Comparison of ENCODE assay signal across 16 mouse cellular contexts in genomic region chr11:45886596-45886995, GRCm38 (mm10). TPM values are rescaled to one million over a fixed set of nuclear protein-coding genes. Genes with fewer than 3 reads are reported as not detected.
A peak's percentile ranks its signal among the peaks of the same experiment; 100 is the strongest.
DNase-seq lines count a peak whose midpoint lies in the region; ATAC-seq and TF ChIP-seq lines count a peak whose summit lies in the region.
"Had no signal": no experiment of that assay in that cellular context is flagged by ENCODE, and none has a peak within 500 bp of the region (broad histone marks: within the 10 kb centered on the region; RNA-seq: fewer than 3 reads in every experiment).

No protein-coding gene starts in this region.

- H3K27me3 ChIP-seq in hindbrain, embryonic 12.5 days, result no peaks in the 10 kb centered on the region
- H3K27me3 ChIP-seq in midbrain, embryonic 14.5 days (ENCODE audit: control insufficient read depth, insufficient read depth, low read length), result no peaks in the 10 kb centered on the region

- H3K36me3 ChIP-seq in hindbrain, embryonic 12.5 days, result peaks cover 42% of the 10 kb centered on the region
- H3K36me3 ChIP-seq in midbrain, embryonic 14.5 days (ENCODE audit: control insufficient read depth, insufficient read depth, low read length), result peaks cover 29% of the 10 kb centered on the region

- 73% methylated on average over 5 of the region's 5 CpGs for WGBS in hindbrain, embryonic 12.5 days
- 42% methylated on average over 5 of the region's 5 CpGs for WGBS in midbrain, embryonic 14.5 days

- peak; percentile 38 for DNase-seq in brain, adult 2 months (ENCODE audit: low read depth, low spot score)
- peak; percentile 83 for DNase-seq in brain, embryonic 14.5 days (ENCODE audit: low read depth)
- DNase-seq in midbrain, embryonic 14.5 days, result peak; percentile 73
- no peak for DNase-seq in thymus, postnatal 36 days
- no peak for DNase-seq in kidney, adult 8-10 months
- no peak for DNase-seq in spleen, postnatal 14 days (ENCODE audit: low spot score in 2 of 2)
- DNase-seq: adrenal gland, postnatal 25 days; cerebellum, postnatal 14 days; gastrocnemius, adult 2 months; heart, adult 2 months; right cerebral cortex, postnatal 25 days had no signal

- H3K9me3 ChIP-seq in hindbrain, embryonic 12.5 days (replicated peaks), result no peaks in the 10 kb centered on the region
- no peaks in the 10 kb centered on the region for H3K9me3 ChIP-seq in midbrain, embryonic 14.5 days (ENCODE audit: control insufficient read depth, low read length)

- H3K4me2 ChIP-seq in hindbrain, embryonic 12.5 days (replicated peaks), result no peak overlapping the region
- no peak overlapping the region for H3K4me2 ChIP-seq in midbrain, embryonic 14.5 days (ENCODE audit: low read length)
- H3K4me2 ChIP-seq: liver, embryonic 11.5 days had no signal

- TF ChIP-seq POLR2A in brain, embryonic 14.5 days (IDR thresholded peaks at IDR 0.05; ENCODE audit: borderline replicate concordance, extremely low read depth, insufficient read depth, insufficient read length, poor library complexity, severe bottlenecking), result no peak

- peak; percentile 63; the same call in 1 of the 2 replicates for ATAC-seq in hindbrain, embryonic 12.5 days (ENCODE audit: low FRiP score)
- peak; percentile 76 for ATAC-seq in midbrain, embryonic 14.5 days (ENCODE audit: low FRiP score, low TSS enrichment)
- ATAC-seq: CD4-positive, CD25-positive, alpha-beta regulatory T cell, adult 4 months; inflammation-experienced regulatory T-cells, adult 6 months had no signal

- no peak overlapping the region for H3K4me3 ChIP-seq in hindbrain, embryonic 12.5 days
- no peak overlapping the region for H3K4me3 ChIP-seq in midbrain, embryonic 14.5 days (replicated peaks; ENCODE audit: low read depth, low read length)
- H3K4me3 ChIP-seq: gastrocnemius, adult 2 months; heart, adult 2 months; layer of hippocampus, adult 2 months had no signal

- TF ChIP-seq CTCF in brain, embryonic 14.5 days (IDR thresholded peaks at IDR 0.05; ENCODE audit: borderline replicate concordance, extremely low read depth, insufficient read depth, insufficient read length), result no peak

- H3K4me1 ChIP-seq in hindbrain, embryonic 12.5 days, result peaks cover 11% of the 10 kb centered on the region; the same call in 1 of the 2 replicates
- H3K4me1 ChIP-seq in midbrain, embryonic 14.5 days (ENCODE audit: control insufficient read depth, insufficient read depth, low read length), result no peaks in the 10 kb centered on the region

- no peak overlapping the region for H3K9ac ChIP-seq in hindbrain, embryonic 12.5 days
- no peak overlapping the region for H3K9ac ChIP-seq in midbrain, embryonic 14.5 days (replicated peaks; ENCODE audit: low read length)

- H3K27ac ChIP-seq in hindbrain, embryonic 12.5 days, result no peak overlapping the region; the same call in 1 of the 2 replicates
- H3K27ac ChIP-seq in midbrain, embryonic 14.5 days (replicated peaks; ENCODE audit: low read depth, low read length), result no peak overlapping the region
- H3K27ac ChIP-seq: gastrocnemius, adult 2 months; heart, adult 2 months; layer of hippocampus, adult 2 months had no signal

RNA-seq across cellular contexts. Expression of gene Clint1, which starts 34.7 kb away (rescaled TPM):
- polyA plus RNA-seq in brain, embryonic 14.5 days (2012; rRNA removed), result 53.5 and 59.4 TPM in 2 replicates
- polyA plus RNA-seq in hindbrain, embryonic 12.5 days (2016; fragmentation: Nextera tagmentation; extraction: Ambion mirVana), result 82.3 and 92.2 TPM in 2 replicates
- polyA plus RNA-seq in midbrain, embryonic 14.5 days (2014; fragmentation: Nextera tagmentation; extraction: Ambion mirVana), result 42.7 and 45.5 TPM in 2 replicates

RNA-seq across cellular contexts. Expression of gene Lsm11, which starts 58.1 kb away (rescaled TPM):
- polyA plus RNA-seq in brain, embryonic 14.5 days (2012; rRNA removed), result 19.1 and 29.7 TPM in 2 replicates
- polyA plus RNA-seq in hindbrain, embryonic 12.5 days (2016; fragmentation: Nextera tagmentation; extraction: Ambion mirVana), result 16.9 and 17.3 TPM in 2 replicates
- 27.2 and 28.5 TPM in 2 replicates for polyA plus RNA-seq in midbrain, embryonic 14.5 days (2014; fragmentation: Nextera tagmentation; extraction: Ambion mirVana)

Comparison
In these comparisons a context has a peak if more than half of its experiments do, and no peak if none do; other contexts are left out.
1. DNase-seq: peak in brain, adult 2 months (single experiment), brain, embryonic 14.5 days (single experiment) and midbrain, embryonic 14.5 days (single experiment); none in thymus, postnatal 36 days (0 of 2), kidney, adult 8-10 months (0 of 2) and spleen, postnatal 14 days (0 of 2).